Mouse (Mus musculus) lung, embryonic 16.5 days (tissue): Measurements from ENCODE around the gene Strn3. TPM values are rescaled to one million over a fixed set of nuclear protein-coding genes. Genes with fewer than 3 reads are reported as not detected.
"Not testable (repeated sequence)": the region's sequence is repeated elsewhere in the genome, so short reads cannot be mapped to it uniquely, and the experiment has no call there.

Source experiments
- ATAC-seq: fragments of 200-750 bp; cut with Nextera tagmentation; 2 replicates; pipeline ENCODE4 v1.8.0; 2017; ENCODE audit warnings: low read depth, mild to moderate bottlenecking, moderate library complexity
- H3K27ac ChIP-seq: fragments of 300-500 bp; sonication (generic); 2 replicates; pipeline ENCODE4 v1.5.1; 2014; ENCODE audit warnings: mild to moderate bottlenecking, control low read depth, low read length
- H3K27me3 ChIP-seq: fragments of 300-500 bp; sonication (generic); 2 replicates; pipeline ENCODE4 v1.6.1; 2014; ENCODE audit warnings: low read depth, low read length, mixed read lengths; ENCODE audit not compliant: control insufficient read depth, insufficient read depth
- H3K36me3 ChIP-seq: fragments of 300-500 bp; sonication (generic); 2 replicates; pipeline ENCODE4 v1.6.1; 2014; ENCODE audit warnings: low read length; ENCODE audit not compliant: control insufficient read depth, insufficient read depth
- H3K4me1 ChIP-seq: fragments of 300-500 bp; sonication (generic); replicated peaks from 2 replicates; pipeline ENCODE4 v1.6.1; 2014; ENCODE audit warnings: low read length, mixed read lengths; ENCODE audit not compliant: control insufficient read depth, insufficient read depth
- H3K4me2 ChIP-seq: fragments of 300-500 bp; sonication (generic); 2 replicates; pipeline ENCODE4 v1.6.1; 2014; ENCODE audit warnings: low read depth, low read length, control low read depth
- H3K4me3 ChIP-seq: fragments of 300-500 bp; sonication (generic); 2 replicates; pipeline ENCODE4 v1.5.1; 2014; ENCODE audit warnings: mild to moderate bottlenecking, low read length, control low read depth
- H3K9ac ChIP-seq: fragments of 300-500 bp; sonication (generic); 2 replicates; pipeline ENCODE4 v1.6.1; 2014; ENCODE audit warnings: low read length, control low read depth
- H3K9me3 ChIP-seq: fragments of 300-500 bp; sonication (generic); 2 replicates; pipeline ENCODE4 v1.6.1; 2016; ENCODE audit warnings: low read length; ENCODE audit not compliant: control insufficient read depth
- WGBS: fragments of 180-500 bp; shearing (Covaris S2); extraction: QIAGEN DNeasy Blood & Tissue Kit; methylation state at CpG from one replicate; pipeline ENCODE4 v1.1.7; 2014; 5-methylcytosine and 5-hydroxymethylcytosine counted together
- polyA plus RNA-seq: library from polyadenylated mRNA; unstranded; fragments of >200 nt; fragmentation: Nextera tagmentation; extraction: Ambion mirVana; gene quantifications from 2 replicates; pipeline ENCODE4 v1.2.1, GENCODE M21; 2015

Gene Strn3
- polyA plus RNA-seq, 1 experiment from 2014 or later: 36.1 TPM

DNA sequence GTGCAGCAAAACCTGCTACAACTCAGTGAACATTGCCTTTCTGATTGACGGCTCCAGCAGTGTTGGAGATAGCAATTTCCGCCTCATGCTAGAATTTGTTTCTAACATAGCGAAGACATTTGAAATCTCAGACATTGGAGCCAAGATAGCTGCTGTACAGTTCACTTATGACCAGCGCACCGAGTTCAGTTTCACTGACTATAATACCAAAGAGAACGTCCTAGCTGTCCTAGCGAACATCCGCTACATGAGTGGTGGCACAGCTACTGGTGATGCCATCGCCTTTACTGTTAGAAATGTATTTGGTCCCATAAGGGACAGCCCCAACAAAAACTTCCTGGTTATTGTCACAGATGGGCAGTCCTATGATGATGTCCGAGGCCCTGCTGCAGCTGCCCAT lies 88.4 kb downstream of the Strn3 start:
- no peak overlapping the region for H3K9ac ChIP-seq
- no peaks in the 10 kb centered on the region for H3K27me3 ChIP-seq
- no peaks in the 10 kb centered on the region for H3K9me3 ChIP-seq
- no peak overlapping the region for H3K27ac ChIP-seq
- peaks cover 13% of the 10 kb centered on the region for H3K36me3 ChIP-seq
- no peaks in the 10 kb centered on the region for H3K4me1 ChIP-seq
- no peak overlapping the region for H3K4me3 ChIP-seq
- WGBS: 96% methylated on average over 10 of the region's 10 CpGs
- ATAC-seq: no peak
- no peak overlapping the region for H3K4me2 ChIP-seq

DNA sequence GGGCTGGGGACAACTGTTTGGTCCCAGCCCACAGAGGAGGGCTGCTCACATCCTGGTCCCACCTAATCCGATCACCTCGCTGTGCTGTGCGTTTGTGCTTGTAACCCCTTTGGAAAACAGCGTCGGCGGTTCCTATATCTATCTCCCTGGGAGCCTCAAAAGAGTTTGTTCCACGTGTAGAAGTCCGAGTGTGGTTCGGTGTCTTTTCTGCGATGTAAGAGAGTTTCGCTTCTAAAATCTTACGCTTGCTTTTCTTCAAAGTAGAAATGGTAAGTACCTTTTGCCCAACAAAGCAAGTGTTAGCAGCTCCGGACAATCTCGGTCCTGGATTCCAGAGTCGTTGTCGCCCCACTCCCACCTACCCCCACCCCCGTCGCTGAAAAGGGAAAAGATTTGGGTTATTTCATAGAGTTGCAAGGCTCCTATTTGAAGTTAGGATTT lies 97.6 kb downstream of the Strn3 start:
- Histone ChIP-seq H3K4me3 (peak overlapping the region; percentile 62), H3K9me3 (no peaks in the 10 kb centered on the region; the same call in 1 of the 2 replicates), H3K27ac (no peak overlapping the region), H3K9ac (peak overlapping the region; percentile 23), H3K27me3 (peaks cover 46% of the 10 kb centered on the region), H3K4me2 (peak overlapping the region; percentile 94), H3K36me3 (no peaks in the 10 kb centered on the region), H3K4me1 (peaks cover 10% of the 10 kb centered on the region)
- 3% methylated on average over 18 of the region's 18 CpGs for WGBS
- no peak for ATAC-seq

DNA sequence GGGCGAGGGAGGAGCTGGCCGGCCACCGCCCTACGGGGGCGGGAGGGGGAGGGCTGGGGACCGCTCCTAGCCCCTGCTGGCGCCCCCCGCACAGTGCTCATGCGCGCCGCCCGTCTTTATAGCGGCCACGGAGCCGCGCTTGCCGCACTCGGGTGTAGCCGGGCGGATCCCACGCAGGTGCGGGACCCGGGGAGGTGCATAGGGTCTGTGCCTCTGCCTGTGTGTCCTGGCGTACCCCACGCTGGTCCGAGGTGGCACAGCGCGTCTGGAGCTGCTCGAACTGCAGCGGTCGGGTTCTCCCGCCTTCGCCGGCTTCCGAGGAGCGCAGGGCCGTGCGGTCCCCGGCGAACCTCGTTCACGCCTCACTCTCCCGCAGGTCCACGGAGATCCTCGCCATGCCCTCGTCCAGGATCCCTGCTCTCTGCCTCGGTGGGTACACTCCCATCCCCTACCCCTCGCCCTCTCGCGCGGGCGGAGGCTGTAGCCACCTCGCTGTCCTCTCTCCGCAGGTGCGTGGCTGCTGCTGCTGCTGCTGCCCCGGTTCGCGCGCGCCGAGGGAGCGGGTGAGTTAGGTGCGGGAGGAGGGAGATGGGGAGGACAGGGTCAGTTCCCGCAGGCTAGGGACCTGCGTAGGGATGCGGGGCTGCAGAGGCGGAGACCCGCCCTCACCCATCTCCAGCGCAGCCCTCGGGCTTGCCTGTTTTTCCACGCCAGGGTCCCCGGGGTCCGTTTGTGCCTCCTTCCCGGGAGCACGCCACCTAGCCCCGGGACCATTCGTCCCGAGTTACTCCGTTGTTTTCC lies 98.3 kb downstream of the Strn3 start, which contains the start of gene Coch:
TSS of gene Coch (plus strand) at position 113 of the 801 bp plus-strand sequence.
- no peak within 1 kb of the TSS for H3K27ac ChIP-seq
- H3K4me2 ChIP-seq: peak within 1 kb of the TSS; percentile 94
- peaks cover 46% of the 10 kb centered on the region for H3K27me3 ChIP-seq
- peak; percentile 70 for ATAC-seq
- H3K36me3 ChIP-seq: no peaks in the 10 kb centered on the region
- under 1% methylated on average over 48 of the region's 79 CpGs for WGBS
- peak within 1 kb of the TSS; percentile 62 for H3K4me3 ChIP-seq
- no peaks in the 10 kb centered on the region; the same call in 1 of the 2 replicates for H3K9me3 ChIP-seq
- H3K9ac ChIP-seq: peak within 1 kb of the TSS; percentile 53
- peaks cover 10% of the 10 kb centered on the region for H3K4me1 ChIP-seq

DNA sequence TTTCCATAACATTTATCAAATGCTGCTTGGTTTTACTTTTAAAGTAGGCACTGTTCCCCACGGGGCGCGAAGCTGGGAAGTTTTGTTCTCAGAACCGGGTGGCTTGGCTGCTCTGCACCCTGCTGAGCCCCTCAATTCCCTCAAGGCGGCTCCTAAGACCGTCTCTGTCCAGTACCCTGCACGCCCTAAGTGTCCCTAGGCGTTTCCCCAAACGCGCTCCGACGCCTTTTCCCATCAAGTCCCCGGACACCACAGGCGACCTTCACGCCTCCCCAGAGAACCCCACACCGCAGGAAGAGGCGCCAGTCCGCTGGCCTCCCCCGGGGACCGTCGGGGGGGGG lies 98.8 kb downstream of the Strn3 start:
- ATAC-seq: peak; percentile 61
- no peaks in the 10 kb centered on the region; the same call in 1 of the 2 replicates for H3K9me3 ChIP-seq
- H3K27me3 ChIP-seq: peaks cover 46% of the 10 kb centered on the region
- H3K9ac ChIP-seq: peak overlapping the region; percentile 53
- H3K4me3 ChIP-seq: peak overlapping the region; percentile 62
- H3K36me3 ChIP-seq: no peaks in the 10 kb centered on the region
- no peak overlapping the region for H3K27ac ChIP-seq
- H3K4me1 ChIP-seq: peaks cover 10% of the 10 kb centered on the region
- 2% methylated on average over 15 of the region's 21 CpGs for WGBS
- peak overlapping the region; percentile 94 for H3K4me2 ChIP-seq

DNA sequence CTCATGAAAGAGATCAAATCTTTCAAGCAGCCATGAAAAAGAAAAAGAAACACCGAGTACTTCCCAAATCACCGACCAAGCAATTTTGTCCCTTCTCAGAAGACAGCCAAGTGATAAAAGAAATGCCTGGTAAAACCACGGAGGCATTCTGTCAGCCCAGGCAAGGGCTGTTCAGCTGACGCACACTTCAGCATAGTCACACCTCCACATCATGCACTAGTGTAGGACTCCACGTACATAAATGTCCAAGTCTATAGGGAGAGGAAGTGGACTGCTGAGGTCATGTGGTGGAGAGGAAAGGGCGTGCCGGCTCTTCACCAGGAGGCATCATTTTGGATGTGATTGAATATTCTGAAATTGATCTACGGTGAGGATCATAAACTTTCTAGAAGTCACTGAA lies 99.8 kb downstream of the Strn3 start:
- H3K27me3 ChIP-seq: peaks cover 46% of the 10 kb centered on the region
- ATAC-seq: no peak
- WGBS: 60% methylated on average over 8 of the region's 8 CpGs

DNA sequence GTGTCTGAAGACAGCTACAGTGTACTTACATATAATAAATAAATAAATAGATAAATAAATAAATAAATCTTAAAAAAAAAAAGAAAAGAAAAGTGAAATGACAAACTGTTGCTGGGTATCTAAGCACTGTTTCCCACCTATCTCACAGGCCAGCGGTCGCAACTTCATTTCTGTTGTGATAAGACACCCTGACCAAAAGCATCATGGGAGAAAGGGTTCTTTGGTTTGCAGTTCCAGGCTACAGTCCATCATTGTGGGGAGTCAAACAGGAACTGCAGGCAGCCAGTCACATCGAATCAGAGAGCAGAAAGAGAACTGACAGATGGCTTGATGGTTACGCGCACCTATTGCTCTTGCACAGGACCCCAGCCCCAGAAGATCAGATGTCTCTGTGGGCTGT lies 102.4 kb downstream of the Strn3 start:
- Histone ChIP-seq H3K27me3 (peaks cover 30% of the 10 kb centered on the region), H3K36me3 (no peaks in the 10 kb centered on the region), H3K9ac (no peak overlapping the region), H3K4me1 (peaks cover 9% of the 10 kb centered on the region), H3K9me3 (peaks cover 4% of the 10 kb centered on the region; the same call in 1 of the 2 replicates), H3K27ac (no peak overlapping the region), H3K4me2 (no peak overlapping the region), H3K4me3 (no peak overlapping the region)
- WGBS: 89% methylated on average over 5 of the region's 5 CpGs
- no peak for ATAC-seq

More for the DNA sequence above, 99.8 kb downstream of the Strn3 start:
- Histone ChIP-seq H3K9ac (no peak overlapping the region), H3K9me3 (no peaks in the 10 kb centered on the region; the same call in 1 of the 2 replicates), H3K4me3 (no peak overlapping the region), H3K27ac (no peak overlapping the region), H3K4me1 (peaks cover 10% of the 10 kb centered on the region), H3K4me2 (no peak overlapping the region), H3K36me3 (no peaks in the 10 kb centered on the region)

DNA sequence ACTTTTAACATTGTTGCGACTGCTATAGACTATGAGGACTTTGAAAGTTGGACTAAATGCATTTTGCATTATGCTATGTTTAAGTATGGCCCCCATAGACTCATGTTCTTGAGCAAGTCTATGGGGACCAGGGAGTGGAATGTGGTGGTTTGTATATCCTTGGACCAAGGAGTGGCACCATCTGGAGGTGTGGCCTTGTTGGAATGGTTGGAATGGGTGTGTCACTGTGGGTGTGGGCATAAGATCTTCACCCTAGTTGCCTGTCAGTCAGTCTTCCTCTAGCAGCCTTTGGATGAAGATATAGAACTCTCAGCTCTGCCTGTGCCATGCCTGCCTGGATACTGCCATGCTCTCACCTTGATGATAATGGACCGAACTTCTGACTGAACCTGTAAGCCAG lies 113.9 kb downstream of the Strn3 start:
- not testable (repeated sequence) for H3K27ac ChIP-seq, H3K4me3 ChIP-seq, H3K4me1 ChIP-seq, H3K27me3 ChIP-seq, H3K9ac ChIP-seq, ATAC-seq, H3K4me2 ChIP-seq, H3K9me3 ChIP-seq, H3K36me3 ChIP-seq
- 88% methylated on average over 2 of the region's 2 CpGs for WGBS

DNA sequence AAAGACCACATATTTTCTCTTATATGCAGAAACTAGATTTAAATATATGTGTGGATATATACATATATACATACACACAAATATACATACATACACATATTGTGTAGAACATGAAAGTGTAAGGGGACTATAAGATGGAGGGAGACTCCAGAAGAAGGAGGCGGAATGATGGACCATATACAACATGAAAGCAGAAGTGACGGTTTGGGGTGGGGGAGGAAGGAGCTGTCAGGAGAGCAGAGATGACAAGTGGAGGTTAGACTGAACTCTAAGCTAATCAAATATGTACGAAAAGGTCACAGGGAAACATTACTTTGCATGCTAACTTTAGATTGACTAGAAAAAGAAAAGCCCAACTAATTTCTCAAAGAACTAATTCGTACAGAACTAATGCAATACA lies 119.0 kb downstream of the Strn3 start:
- Histone ChIP-seq H3K27me3 (no peaks in the 10 kb centered on the region), H3K36me3 (no peaks in the 10 kb centered on the region), H3K27ac (no peak overlapping the region), H3K9ac (no peak overlapping the region), H3K4me1 (peaks cover 2% of the 10 kb centered on the region; the same call in 1 of the 2 replicates), H3K9me3 (no peaks in the 10 kb centered on the region), H3K4me2 (no peak overlapping the region), H3K4me3 (no peak overlapping the region)
- WGBS: 55% methylated on average over 4 of the region's 4 CpGs
- no peak for ATAC-seq

DNA sequence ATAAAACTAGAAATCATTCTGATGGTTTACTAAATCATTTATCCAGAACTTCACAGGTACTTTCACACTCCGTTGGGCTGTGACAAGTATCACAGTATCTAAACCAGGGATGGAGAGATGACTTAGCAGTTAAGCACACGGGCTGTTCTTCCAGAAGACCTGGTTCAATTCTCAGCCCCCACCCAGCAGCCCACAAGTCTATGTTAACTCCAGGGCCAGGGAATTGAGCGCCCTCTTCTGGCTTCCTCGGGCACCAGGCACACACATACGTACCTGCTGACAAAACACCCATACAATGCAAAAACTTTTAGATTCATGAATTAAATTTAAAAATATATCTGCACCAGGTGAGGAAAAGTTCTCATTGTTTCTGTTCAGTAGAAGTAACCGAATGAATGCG lies 121.8 kb downstream of the Strn3 start:
- no peaks in the 10 kb centered on the region for H3K27me3 ChIP-seq
- no peaks in the 10 kb centered on the region for H3K36me3 ChIP-seq
- no peak overlapping the region for H3K27ac ChIP-seq
- no peak overlapping the region for H3K9ac ChIP-seq
- peaks cover 2% of the 10 kb centered on the region; the same call in 1 of the 2 replicates for H3K4me1 ChIP-seq
- 62% methylated on average over 7 of the region's 7 CpGs for WGBS
- no peak overlapping the region for H3K4me2 ChIP-seq
- 0 out of 2 replicates have a peak, but pooled peaks cover 2% of the 10 kb centered on the region for H3K9me3 ChIP-seq
- ATAC-seq: no peak
- no peak overlapping the region for H3K4me3 ChIP-seq
